Mouse (Mus musculus) brain, embryonic 14.5 days (tissue): Measurements from ENCODE around the gene Ipo11. TPM values are rescaled to one million over a fixed set of nuclear protein-coding genes. Genes with fewer than 3 reads are reported as not detected.
A peak's percentile ranks its signal among the peaks of the same experiment; 100 is the strongest.

Experiments
- DNase-seq: peaks from one replicate; pipeline ENCODE4 v3.0.0-alpha.2; 2011; ENCODE audit warnings: low read depth
- CTCF ChIP-seq: fragments of 200-500 bp; IDR thresholded peaks from 2 replicates; pipeline ENCODE4 v1.5.1; 2012; ENCODE audit warnings: inconsistent platforms, mild to moderate bottlenecking, moderate library complexity, borderline replicate concordance; ENCODE audit not compliant: insufficient read depth, insufficient read length; ENCODE audit errors: extremely low read depth
- POLR2A ChIP-seq: fragments of 200-500 bp; IDR thresholded peaks from 2 replicates; pipeline ENCODE4 v1.6.1; 2012; ENCODE audit warnings: mild to moderate bottlenecking, inconsistent platforms, borderline replicate concordance; ENCODE audit not compliant: poor library complexity, insufficient read depth, insufficient read length, severe bottlenecking; ENCODE audit errors: extremely low read depth
- polyA plus RNA-seq: library from polyadenylated mRNA; depleted of rRNA; stranded (reverse); fragments of >200 nt; gene quantifications from 2 replicates; pipeline ENCODE4 v1.2.3, GENCODE M21; 2012

Gene Ipo11
- polyA plus RNA-seq, 1 experiment = 39.7 TPM

DNA sequence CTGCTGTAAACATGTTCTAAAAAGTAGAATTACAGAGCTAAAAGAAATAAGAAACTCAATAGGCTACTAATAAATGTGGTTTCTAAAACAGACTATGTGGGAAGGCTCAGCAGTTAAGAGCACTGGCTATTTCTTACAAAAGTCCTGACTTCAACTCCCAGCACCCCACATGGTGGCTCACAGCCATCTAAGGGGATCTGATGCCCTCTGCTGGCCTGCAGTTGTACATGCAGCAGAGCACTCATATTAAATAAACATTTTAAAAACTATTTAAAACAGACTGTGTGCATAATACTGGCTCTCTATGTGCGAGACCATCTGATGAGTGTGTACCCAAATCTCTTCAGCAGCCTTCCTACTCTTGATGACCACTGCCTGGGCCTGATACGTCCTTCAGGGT, 42.5 kb downstream of the Ipo11 start:
- TF ChIP-seq POLR2A = no peak
- TF ChIP-seq CTCF = peak; percentile 38; the same call in 1 of the 2 replicates
- DNase-seq = no peak

DNA sequence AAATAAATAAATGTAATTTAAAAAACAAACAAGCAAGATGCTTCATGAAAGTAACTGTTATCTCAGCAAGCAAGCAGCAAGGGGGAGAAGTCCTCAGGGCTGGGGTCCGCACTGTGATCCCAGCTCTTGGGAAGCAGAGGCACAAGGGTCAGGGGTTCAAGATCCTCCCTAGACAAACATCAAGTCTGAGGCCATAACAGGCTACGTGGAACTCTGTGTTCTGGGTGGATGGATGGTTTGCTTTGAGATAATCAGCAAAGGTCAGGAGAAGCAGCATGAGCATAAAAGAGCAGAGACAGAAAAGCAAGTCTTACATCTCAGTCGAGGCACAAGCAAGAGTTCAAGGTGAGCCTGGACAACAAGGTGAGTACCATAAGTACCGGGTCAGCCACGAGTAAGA, 43.1 kb downstream of the Ipo11 start:
- DNase-seq = no peak
- no peak for TF ChIP-seq POLR2A
- TF ChIP-seq CTCF = no peak

DNA sequence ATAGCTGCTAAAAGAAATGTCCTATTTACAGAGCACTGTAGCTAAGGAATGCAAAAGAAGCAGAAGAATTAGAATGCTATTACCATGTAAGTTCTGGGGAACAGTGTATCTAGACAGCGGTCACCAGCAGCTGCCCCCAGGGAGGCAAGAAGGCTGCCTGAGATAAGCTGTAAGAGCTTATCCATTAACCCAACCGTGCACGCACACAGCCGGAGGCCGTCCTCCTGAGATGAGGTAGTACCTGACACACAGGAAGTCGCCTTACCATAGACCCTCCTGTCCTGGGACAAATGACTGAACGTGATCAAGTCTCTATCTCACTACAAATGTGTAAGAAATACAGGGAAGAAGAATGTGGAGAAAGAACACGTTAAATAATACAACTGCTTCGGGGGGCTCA, 43.6 kb downstream of the Ipo11 start:
- DNase-seq = peak; percentile 13

DNA sequence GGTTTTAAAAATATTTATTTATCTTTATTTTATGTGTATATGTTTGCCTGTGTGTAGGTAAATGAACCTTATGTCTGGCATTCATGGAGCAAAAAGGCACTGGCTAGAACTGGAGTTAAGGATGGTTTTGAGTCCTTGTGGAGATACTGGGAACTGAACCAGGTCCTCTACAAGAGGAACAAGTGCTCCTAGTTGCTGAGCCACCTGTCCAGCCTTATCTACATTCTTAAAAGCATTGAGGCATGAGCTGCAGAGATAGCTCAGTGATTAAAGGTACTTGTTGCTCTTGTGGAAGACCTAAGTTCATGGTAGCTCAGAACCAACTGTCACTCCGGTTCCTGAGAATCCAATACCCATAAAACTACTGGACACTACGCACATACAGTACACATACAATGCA, 49.4 kb downstream of the Ipo11 start:
- no peak for DNase-seq
- TF ChIP-seq POLR2A = no peak
- no peak for TF ChIP-seq CTCF

More for the DNA sequence above, 43.6 kb downstream of the Ipo11 start:
- TF ChIP-seq POLR2A = no peak

DNA sequence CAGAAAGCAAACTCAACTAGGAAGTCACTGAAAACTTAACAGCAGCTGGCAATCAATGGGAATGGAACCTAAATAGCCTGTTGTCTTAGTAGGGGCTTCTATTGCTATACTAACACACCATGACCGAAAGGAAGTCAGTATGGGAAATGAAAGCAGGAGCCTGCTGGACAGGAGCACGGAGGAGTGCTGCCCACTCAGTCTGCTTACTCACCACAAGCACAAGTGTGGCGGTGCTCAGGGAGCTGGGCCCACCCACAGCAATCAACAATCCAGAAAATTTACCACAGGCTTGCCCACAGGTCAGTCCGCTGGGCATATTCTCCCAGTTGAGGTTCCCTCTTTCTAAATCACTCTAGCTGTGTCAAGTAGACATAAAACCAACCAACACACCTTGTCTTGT, 52.5 kb downstream of the Ipo11 start:
- DNase-seq = no peak

DNA sequence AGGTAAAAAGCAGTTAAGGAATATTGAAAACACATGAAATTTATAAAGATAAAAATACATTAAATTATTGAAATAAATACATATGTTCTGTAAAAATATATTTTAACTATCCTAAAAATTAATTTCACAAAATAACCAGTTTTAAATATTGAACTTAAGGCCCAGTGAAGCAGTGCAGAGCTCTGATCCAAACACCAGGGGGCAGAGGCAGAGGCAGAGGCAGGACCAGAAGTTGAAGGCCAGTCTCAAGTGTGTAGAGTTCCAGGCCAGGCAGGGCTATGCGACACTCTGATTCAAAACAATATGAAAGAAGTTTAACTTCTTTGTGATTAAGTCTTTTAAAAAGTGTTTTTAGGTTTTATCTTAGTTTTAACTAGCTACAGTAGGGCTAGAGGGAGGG, 60.5 kb downstream of the Ipo11 start:
- DNase-seq = no peak
- TF ChIP-seq POLR2A (no peak), CTCF (peak; percentile 44; the same call in 1 of the 2 replicates)

More for the DNA sequence above, 52.5 kb downstream of the Ipo11 start:
- TF ChIP-seq POLR2A = no peak
- no peak for TF ChIP-seq CTCF

DNA sequence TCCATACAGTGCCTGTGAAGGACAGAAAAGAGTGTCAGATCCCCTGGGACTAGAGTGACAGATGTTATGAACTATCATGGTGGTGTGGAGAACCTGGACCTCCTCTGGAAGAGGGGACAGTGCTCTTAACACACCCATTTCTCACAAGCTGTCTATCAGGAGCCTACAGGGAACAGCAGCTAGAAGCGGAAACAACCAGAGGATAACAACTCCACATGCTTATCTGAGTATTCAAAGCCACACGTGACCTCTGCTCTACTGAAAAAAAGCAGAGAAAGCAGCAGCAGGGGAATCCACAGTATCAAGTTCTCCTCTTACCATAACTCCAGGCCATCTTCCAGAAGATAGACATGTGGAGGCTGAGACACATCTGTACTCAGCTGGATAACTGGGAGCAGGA, 71.2 kb downstream of the Ipo11 start:
- no peak for TF ChIP-seq POLR2A
- TF ChIP-seq CTCF = no peak
- no peak for DNase-seq

DNA sequence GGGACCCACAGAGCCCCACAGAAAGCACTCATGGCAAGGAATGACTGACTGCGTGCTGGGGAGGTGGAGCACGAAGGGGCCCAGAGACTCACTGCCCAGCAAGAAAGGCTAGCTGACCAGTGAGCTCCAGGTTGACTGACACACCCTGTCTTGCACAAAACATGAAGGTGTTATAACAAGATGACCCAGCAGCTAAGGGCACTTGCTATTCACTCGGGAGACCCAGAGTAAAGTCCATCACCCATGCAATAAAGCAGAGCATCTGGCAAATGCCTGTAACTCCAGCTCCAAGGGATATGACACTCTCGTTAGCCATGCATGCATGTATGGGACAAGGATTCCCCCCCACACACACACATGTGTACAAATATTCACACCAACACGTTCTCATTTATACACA, 78.0 kb downstream of the Ipo11 start:
- TF ChIP-seq POLR2A = no peak
- TF ChIP-seq CTCF = no peak

DNA sequence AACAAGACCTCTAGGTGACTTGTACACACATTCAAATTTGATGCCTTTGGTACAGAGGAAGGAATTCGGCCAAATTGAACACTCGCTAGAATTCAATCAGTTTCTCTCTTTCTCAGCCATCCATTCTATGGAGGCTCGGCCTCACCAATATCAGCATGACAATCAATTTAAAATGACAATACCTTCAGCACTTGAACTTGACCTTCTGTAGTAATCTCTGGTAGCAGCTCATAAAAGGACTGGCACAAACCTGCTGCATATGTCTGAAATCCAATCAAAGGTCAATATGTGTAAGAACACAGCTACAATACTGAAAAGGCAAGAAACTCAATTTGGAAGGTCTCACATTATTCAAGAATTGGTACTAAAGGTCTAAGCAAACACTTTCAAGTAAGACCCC, 80.2 kb downstream of the Ipo11 start:
- TF ChIP-seq CTCF (no peak), POLR2A (no peak)
- DNase-seq = no peak

More for the DNA sequence above, 78.0 kb downstream of the Ipo11 start:
- no peak for DNase-seq

DNA sequence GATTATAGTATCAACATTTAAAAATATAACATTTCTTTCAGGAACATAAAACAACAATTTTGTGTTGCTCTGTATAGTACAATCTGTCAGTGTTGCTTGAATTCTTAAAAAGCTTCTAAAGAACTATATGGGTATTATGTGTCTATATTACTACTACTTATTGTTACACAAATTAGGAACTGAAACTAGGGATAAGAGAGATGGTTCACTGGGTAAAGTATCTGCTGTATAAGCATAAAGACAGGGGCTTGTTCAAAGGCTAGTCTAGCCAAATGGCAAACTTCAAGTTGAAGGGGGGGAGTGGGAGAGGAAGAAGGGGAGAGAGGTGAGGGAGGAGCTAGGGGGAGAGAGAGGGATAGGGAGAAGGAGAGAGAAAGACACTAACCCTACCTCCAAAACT, 89.2 kb downstream of the Ipo11 start:
- no peak for DNase-seq
- TF ChIP-seq POLR2A = no peak
- TF ChIP-seq CTCF = no peak

DNA sequence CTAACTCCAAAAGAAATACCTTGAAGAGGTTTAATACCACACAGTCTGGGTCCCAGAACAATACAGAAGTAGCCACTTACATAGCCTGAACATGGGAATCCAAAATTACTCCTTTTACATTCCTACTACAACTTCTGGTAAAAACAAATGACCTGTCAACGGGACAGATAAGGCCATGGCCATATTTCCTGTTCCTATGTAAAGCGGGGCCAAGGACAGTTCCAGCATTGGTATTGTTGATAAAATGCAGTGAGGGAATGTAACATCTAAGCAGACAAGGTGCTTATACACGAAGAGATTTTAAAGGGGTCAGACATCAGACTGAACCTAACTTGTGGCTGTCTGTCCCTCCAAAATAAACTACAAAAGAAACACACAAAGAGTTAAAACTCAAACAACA, 91.8 kb downstream of the Ipo11 start:
- no peak for TF ChIP-seq POLR2A
- TF ChIP-seq CTCF = no peak

DNA sequence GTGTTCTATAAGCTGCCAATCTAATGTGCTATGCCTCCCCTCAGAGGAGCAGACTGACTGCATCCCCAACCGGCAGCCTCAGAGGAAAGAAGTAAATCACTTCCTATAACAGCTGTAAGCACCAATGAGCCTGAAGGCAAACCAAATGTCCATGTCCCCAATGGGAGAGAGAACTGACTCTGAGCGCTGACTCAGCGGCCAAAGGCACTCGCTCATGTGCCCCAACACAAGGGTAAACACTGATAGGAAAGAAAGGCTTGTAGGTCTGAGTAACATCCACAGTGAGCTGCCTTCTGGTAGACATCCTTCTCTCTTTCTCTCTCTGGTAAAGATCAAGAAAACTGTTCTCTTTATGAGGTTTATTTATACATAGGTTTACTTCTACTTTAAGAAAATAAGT, 94.2 kb downstream of the Ipo11 start:
- TF ChIP-seq CTCF = no peak
- TF ChIP-seq POLR2A = no peak
- DNase-seq = no peak

More for the DNA sequence above, 91.8 kb downstream of the Ipo11 start:
- DNase-seq = no peak

DNA sequence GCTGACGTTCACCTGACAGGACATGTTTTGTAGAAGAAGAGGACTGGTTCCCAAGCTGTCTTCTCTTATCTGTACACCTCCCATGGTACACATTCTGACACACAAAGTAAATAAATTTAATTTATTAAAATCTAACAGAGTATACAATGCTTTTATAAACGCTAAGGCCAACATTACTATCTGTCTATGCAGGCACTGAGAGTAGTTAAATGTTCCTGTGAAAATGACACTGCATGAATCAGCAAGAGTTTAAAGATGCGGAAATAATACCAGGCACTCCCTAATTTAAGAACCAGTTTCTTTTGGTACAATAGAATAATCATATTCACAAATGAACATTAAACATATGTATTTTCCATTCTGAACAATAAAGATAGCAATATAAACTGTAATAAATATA, 98.0 kb downstream of the Ipo11 start:
- no peak for TF ChIP-seq CTCF
- TF ChIP-seq POLR2A = no peak
- no peak for DNase-seq

DNA sequence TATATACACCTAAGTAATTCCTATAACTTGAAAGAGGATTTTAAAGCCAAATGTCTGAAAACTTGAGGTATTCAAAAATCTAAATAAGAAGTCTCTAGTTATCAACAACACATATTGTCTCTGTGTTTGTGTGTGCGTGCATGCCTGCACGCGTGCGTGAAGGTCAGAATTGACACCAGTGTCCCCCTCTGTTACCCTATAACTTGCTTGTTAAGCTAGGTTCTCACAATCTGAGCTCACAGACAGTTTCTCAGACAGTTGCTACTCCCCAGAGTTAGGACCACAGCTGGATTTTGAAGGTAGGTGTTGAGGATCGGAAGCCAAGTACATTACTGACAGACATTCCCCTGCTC, 100.3 kb downstream of the Ipo11 start:
- no peak for DNase-seq
- TF ChIP-seq CTCF (no peak), POLR2A (no peak)
